Mouse (Mus musculus) neural tube, embryonic 11.5 days (tissue): Measurements from ENCODE around the gene Acadvl. TPM values are rescaled to one million over a fixed set of nuclear protein-coding genes. Genes with fewer than 3 reads are reported as not detected.
A peak's percentile ranks its signal among the peaks of the same experiment; 100 is the strongest.

Source experiments
- ATAC-seq: fragments of 200-750 bp; cut with Nextera tagmentation; 2 replicates; pipeline ENCODE4 v1.8.0; 2017; ENCODE audit warnings: moderate number of reproducible peaks, mild to moderate bottlenecking, moderate TSS enrichment, moderate library complexity; ENCODE audit not compliant: insufficient read depth, low FRiP score, low TSS enrichment
- DNase-seq: peaks from one replicate; pipeline ENCODE4 v3.0.0-alpha.2; 2015; ENCODE audit warnings: low spot score
- H3K27ac ChIP-seq: fragments of 300-500 bp; sonication (generic); 2 replicates; pipeline ENCODE4 v1.5.1; 2014; ENCODE audit warnings: low read depth, mild to moderate bottlenecking, low read length
- H3K27me3 ChIP-seq: fragments of 300-500 bp; sonication (generic); 2 replicates; pipeline ENCODE4 v1.6.1; 2014; ENCODE audit warnings: mild to moderate bottlenecking, low read length, mixed read lengths; ENCODE audit not compliant: control insufficient read depth, insufficient read depth
- H3K36me3 ChIP-seq: fragments of 300-500 bp; sonication (generic); 2 replicates; pipeline ENCODE4 v1.6.1; 2014; ENCODE audit warnings: mild to moderate bottlenecking, low read length, moderate library complexity, mixed read lengths; ENCODE audit not compliant: control insufficient read depth, insufficient read depth
- H3K4me1 ChIP-seq: fragments of 300-500 bp; sonication (generic); 2 replicates; pipeline ENCODE4 v1.6.1; 2014; ENCODE audit warnings: low read length, mixed read lengths; ENCODE audit not compliant: control insufficient read depth, insufficient read depth
- H3K4me2 ChIP-seq: fragments of 300-500 bp; sonication (generic); 2 replicates; pipeline ENCODE4 v1.6.1; 2014; ENCODE audit warnings: low read depth, mild to moderate bottlenecking, moderate library complexity
- H3K4me3 ChIP-seq: fragments of 300-500 bp; sonication (generic); 2 replicates; pipeline ENCODE4 v1.5.1; 2014; ENCODE audit warnings: low read depth, low read length
- H3K9ac ChIP-seq: fragments of 300-500 bp; sonication (generic); 2 replicates; pipeline ENCODE4 v1.6.1; 2014; ENCODE audit warnings: mild to moderate bottlenecking, low read length
- H3K9me3 ChIP-seq: fragments of 300-500 bp; sonication (generic); 2 replicates; pipeline ENCODE4 v1.6.1; 2016; ENCODE audit warnings: low read length; ENCODE audit not compliant: control insufficient read depth
- WGBS: fragments of 180-500 bp; shearing (Covaris S2); extraction: QIAGEN DNeasy Blood & Tissue Kit; methylation state at CpG from one replicate; pipeline ENCODE4 v1.1.7; 2014; 5-methylcytosine and 5-hydroxymethylcytosine counted together
- polyA plus RNA-seq: library from polyadenylated mRNA; unstranded; fragments of >200 nt; fragmentation: Nextera tagmentation; extraction: Ambion mirVana; gene quantifications from 2 replicates; pipeline ENCODE4 v1.2.1, GENCODE M21; 2014

The Acadvl gene
- polyA plus RNA-seq, 1 experiment from 2014 or later = 54.1 TPM

GRCm38 (mm10) chr11:69996161-69997061 is 18.8 kb downstream of the Acadvl start:
- Histone ChIP-seq H3K36me3 (peaks cover 20% of the 10 kb centered on the region), H3K27ac (peak overlapping the region; percentile 96), H3K4me1 (peaks cover 13% of the 10 kb centered on the region), H3K4me2 (peak overlapping the region; percentile 48), H3K9ac (peak overlapping the region; percentile 93), H3K27me3 (no peaks in the 10 kb centered on the region), H3K9me3 (no peaks in the 10 kb centered on the region), H3K4me3 (peak overlapping the region; percentile 95)
- DNase-seq (peak; percentile 36), ATAC-seq (peak; percentile 1; the same call in 1 of the 2 replicates)
- WGBS = under 1% methylated on average over 55 of the region's 66 CpGs

- peak within 1 kb of the TSS; percentile 96 for H3K27ac ChIP-seq
- peak within 1 kb of the TSS; percentile 95 for H3K4me3 ChIP-seq
- H3K27me3 ChIP-seq = no peaks in the 10 kb centered on the region
- H3K4me2 ChIP-seq = peak within 1 kb of the TSS; percentile 48
- H3K9me3 ChIP-seq = no peaks in the 10 kb centered on the region
- peaks cover 12% of the 10 kb centered on the region for H3K4me1 ChIP-seq
- under 1% methylated on average over 36 of the region's 36 CpGs for WGBS
- peak within 1 kb of the TSS; percentile 93 for H3K9ac ChIP-seq
- DNase-seq = peak; percentile 97
- peak; percentile 69 for ATAC-seq
- peaks cover 20% of the 10 kb centered on the region for H3K36me3 ChIP-seq
Measured at GRCm38 (mm10) chr11:69995391-69995960, 19.7 kb downstream of the Acadvl start, which contains the start of gene Phf23. Gene Phf23, plus strand, starts transcription at chr11:69995777.

DNA sequence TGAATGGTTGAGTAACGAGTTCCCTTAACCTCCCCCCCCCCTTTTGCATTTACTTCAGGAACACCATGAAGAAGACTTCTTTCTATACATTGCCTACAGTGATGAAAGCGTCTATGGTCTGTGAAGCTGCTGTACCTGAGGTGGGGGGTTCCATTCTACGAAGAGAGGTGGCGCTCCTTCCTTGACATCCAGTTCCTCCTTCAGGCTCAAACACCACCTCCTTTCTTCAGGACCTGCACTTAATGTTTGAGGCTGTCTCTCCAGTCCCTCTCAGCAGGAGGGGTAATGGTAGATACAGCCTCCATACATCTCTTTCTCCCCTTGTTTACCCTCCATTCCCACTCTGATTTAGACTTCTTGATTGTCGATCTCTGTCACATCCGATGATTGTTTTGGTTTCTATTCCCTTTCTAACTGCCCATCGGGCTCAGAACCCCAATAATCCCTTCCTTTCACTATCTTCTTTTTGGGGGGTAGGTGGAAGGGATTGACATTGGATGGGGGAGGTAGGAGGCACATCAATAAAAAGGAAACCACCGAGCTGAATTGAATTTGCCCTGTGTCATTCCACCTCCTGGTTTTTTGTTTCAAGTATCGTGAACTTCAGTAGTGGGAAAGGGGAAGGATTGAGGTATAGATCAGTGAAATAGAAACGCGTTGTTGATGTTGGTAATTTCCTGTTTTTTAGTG is 20.7 kb downstream of the Acadvl start:
- WGBS = 88% methylated on average over 11 of the region's 11 CpGs
- H3K9me3 ChIP-seq = no peaks in the 10 kb centered on the region
- no peak overlapping the region for H3K9ac ChIP-seq
- no peaks in the 10 kb centered on the region for H3K27me3 ChIP-seq
- ATAC-seq (no peak), DNase-seq (no peak)
- H3K27ac ChIP-seq = no peak overlapping the region
- H3K4me1 ChIP-seq = peaks cover 12% of the 10 kb centered on the region
- peaks cover 19% of the 10 kb centered on the region for H3K36me3 ChIP-seq
- H3K4me2 ChIP-seq = no peak overlapping the region
- peak overlapping the region; percentile 2; the same call in 1 of the 2 replicates for H3K4me3 ChIP-seq

DNA sequence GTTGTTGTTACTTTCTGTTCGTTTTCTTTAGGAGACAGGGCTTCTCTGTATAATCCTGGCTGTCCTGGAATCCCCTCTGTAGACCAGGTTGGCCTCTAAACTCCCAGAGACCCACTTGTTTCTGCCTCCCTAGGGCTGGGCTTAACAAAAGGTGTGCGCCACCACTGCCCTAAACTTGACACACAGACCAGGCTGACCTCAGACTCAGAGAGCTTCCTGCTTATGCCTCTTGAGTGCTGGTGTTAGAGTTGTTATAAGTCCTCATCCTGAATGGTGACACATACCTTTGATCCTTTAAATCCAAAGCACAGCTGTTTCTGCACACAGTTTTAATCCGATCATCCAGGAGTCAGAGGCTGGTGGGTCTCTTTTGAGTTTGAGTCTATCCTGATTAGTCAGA is 22.3 kb downstream of the Acadvl start:
- 92% methylated on average over 3 of the region's 3 CpGs for WGBS
- H3K27ac ChIP-seq = no peak overlapping the region
- no peak for ATAC-seq
- no peaks in the 10 kb centered on the region for H3K9me3 ChIP-seq
- no peak for DNase-seq
- no peaks in the 10 kb centered on the region for H3K27me3 ChIP-seq
- peaks cover 10% of the 10 kb centered on the region for H3K36me3 ChIP-seq
- 0 out of 2 replicates have a peak overlapping the region, but pooled peaks have one; percentile 61 for H3K4me3 ChIP-seq
- H3K9ac ChIP-seq = no peak overlapping the region
- no peak overlapping the region for H3K4me2 ChIP-seq
- H3K4me1 ChIP-seq = peaks cover 12% of the 10 kb centered on the region

GRCm38 (mm10) chr11:69992396-69992795 is 22.8 kb downstream of the Acadvl start:
- H3K4me2 ChIP-seq = peak overlapping the region; percentile 59
- no peaks in the 10 kb centered on the region for H3K9me3 ChIP-seq
- H3K4me3 ChIP-seq = peak overlapping the region; percentile 61
- H3K4me1 ChIP-seq = peaks cover 7% of the 10 kb centered on the region
- ATAC-seq = no peak
- no peak for DNase-seq
- H3K9ac ChIP-seq = peak overlapping the region; percentile 8; the same call in 1 of the 2 replicates
- peaks cover 10% of the 10 kb centered on the region for H3K36me3 ChIP-seq
- no peaks in the 10 kb centered on the region for H3K27me3 ChIP-seq
- 89% methylated on average over 10 of the region's 10 CpGs for WGBS
- no peak overlapping the region for H3K27ac ChIP-seq

- ATAC-seq (no peak), DNase-seq (no peak)
Measured at GRCm38 (mm10) chr11:69991711-69992110, 23.5 kb downstream of the Acadvl start.

DNA sequence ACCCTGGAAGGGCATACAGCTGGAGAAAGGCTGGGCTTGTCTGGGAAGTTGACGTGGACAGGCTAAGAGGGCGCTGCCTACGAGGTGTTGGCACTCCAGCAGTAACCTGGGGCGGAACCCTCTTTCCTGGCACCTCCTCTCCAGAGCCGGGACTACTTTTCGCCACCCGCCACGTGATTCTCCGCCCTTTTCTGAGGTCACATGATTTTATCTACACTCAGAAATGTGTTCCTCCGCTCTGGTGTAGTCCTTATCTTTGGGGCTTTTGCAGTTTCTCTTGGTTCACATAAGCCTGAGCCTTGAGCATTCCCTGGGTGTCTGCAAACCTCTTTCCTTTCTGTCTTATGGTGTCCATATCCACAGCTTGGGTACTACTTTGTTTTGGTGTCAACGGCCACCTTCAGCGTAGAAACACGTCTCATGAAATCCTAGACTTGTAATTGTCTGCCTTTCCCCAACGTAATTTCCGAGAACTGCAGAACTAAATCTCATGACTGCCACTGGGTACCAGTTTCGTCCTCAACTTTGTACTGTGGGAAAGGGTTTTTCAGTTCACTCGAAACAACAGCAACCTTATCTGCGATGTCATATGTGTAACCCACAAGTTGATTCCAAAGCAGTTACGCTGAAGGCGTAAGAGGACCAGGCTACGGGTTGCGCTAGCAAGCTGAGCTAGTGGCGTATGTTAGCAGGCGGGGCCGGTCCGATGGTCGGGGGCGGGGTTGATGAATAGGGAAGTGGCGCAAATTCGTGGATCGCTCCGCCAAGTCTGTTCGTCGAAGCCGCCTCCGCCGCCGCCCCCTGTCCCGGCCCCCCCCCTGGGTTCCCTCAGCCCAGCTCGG is 24.1 kb downstream of the Acadvl start, which contains the start of gene Gabarap:
Gene Gabarap (plus strand): TSS at position 294 of the 842 bp plus-strand sequence.
- ATAC-seq (peak; percentile 55; the same call in 1 of the 2 replicates), DNase-seq (peak; percentile 94)
- H3K4me1 ChIP-seq = peaks cover 7% of the 10 kb centered on the region
- H3K9ac ChIP-seq = peak within 1 kb of the TSS; percentile 75
- peak within 1 kb of the TSS; percentile 66 for H3K27ac ChIP-seq
- under 1% methylated on average over 40 of the region's 40 CpGs for WGBS
- no peaks in the 10 kb centered on the region for H3K9me3 ChIP-seq
- H3K4me3 ChIP-seq = peak within 1 kb of the TSS; percentile 61
- no peaks in the 10 kb centered on the region for H3K27me3 ChIP-seq
- peak within 1 kb of the TSS; percentile 59 for H3K4me2 ChIP-seq
- peaks cover 10% of the 10 kb centered on the region for H3K36me3 ChIP-seq

More at GRCm38 (mm10) chr11:69991711-69992110, 23.5 kb downstream of the Acadvl start:
- Histone ChIP-seq H3K9ac (peak overlapping the region; percentile 75), H3K9me3 (no peaks in the 10 kb centered on the region), H3K4me1 (peaks cover 7% of the 10 kb centered on the region), H3K36me3 (peaks cover 10% of the 10 kb centered on the region), H3K27ac (peak overlapping the region; percentile 66; the same call in 1 of the 2 replicates), H3K4me3 (peak overlapping the region; percentile 61), H3K4me2 (peak overlapping the region; percentile 59), H3K27me3 (no peaks in the 10 kb centered on the region)
- 0% methylated on average over 15 of the region's 15 CpGs for WGBS
